Mouse (Mus musculus): ENCODE data around the gene Kif1b. TPM values are rescaled to one million over a fixed set of nuclear protein-coding genes. Genes with fewer than 3 reads are reported as not detected.

Gene Kif1b
- polyA plus RNA-seq (2015; fragmentation: Nextera tagmentation; extraction: Ambion mirVana), result 34.4 and 36.5 TPM in 2 replicates

GRCm38 (mm10) chr4:149307596-149308490 is at the start of gene Kif1b:
TSS of gene Kif1b (minus strand) at chr4:149307693.
- Histone ChIP-seq H3K9me3 (no peaks in the 10 kb centered on the region), H3K4me1 (peaks cover 33% of the 10 kb centered on the region), H3K27me3 (no peaks in the 10 kb centered on the region), H3K9ac (peak within 1 kb of the TSS; percentile 88), H3K36me3 (no peaks in the 10 kb centered on the region), H3K4me3 (peak within 1 kb of the TSS; percentile 92), H3K4me2 (peak within 1 kb of the TSS; percentile 90), H3K27ac (peak within 1 kb of the TSS; percentile 94)
- under 1% methylated on average over 79 of the region's 79 CpGs for WGBS
- ATAC-seq (ENCODE audit: borderline replicate concordance, extremely low read depth, low FRiP score, low TSS enrichment), result peak; percentile 99

GRCm38 (mm10) chr4:149354671-149355070 is 47.2 kb upstream of the Kif1b start:
- 93% methylated on average over 8 of the region's 8 CpGs for WGBS
- Histone ChIP-seq H3K4me2 (no peak overlapping the region), H3K27me3 (no peaks in the 10 kb centered on the region), H3K9ac (no peak overlapping the region), H3K4me3 (no peak overlapping the region), H3K36me3 (peaks cover 91% of the 10 kb centered on the region), H3K27ac (no peak overlapping the region), H3K4me1 (no peaks in the 10 kb centered on the region), H3K9me3 (no peaks in the 10 kb centered on the region)
- ATAC-seq (ENCODE audit: borderline replicate concordance, extremely low read depth, low FRiP score, low TSS enrichment), result no peak

- Histone ChIP-seq H3K27me3 (no peaks in the 10 kb centered on the region), H3K4me1 (no peaks in the 10 kb centered on the region), H3K9ac (no peak overlapping the region), H3K4me3 (no peak overlapping the region), H3K27ac (no peak overlapping the region), H3K36me3 (peaks cover 81% of the 10 kb centered on the region), H3K4me2 (no peak overlapping the region), H3K9me3 (no peaks in the 10 kb centered on the region)
- WGBS, result 83% methylated on average over 8 of the region's 8 CpGs
- ATAC-seq (ENCODE audit: borderline replicate concordance, extremely low read depth, low FRiP score, low TSS enrichment), result no peak
Observed at GRCm38 (mm10) chr4:149351596-149352150, 44.2 kb upstream of the Kif1b start.

DNA sequence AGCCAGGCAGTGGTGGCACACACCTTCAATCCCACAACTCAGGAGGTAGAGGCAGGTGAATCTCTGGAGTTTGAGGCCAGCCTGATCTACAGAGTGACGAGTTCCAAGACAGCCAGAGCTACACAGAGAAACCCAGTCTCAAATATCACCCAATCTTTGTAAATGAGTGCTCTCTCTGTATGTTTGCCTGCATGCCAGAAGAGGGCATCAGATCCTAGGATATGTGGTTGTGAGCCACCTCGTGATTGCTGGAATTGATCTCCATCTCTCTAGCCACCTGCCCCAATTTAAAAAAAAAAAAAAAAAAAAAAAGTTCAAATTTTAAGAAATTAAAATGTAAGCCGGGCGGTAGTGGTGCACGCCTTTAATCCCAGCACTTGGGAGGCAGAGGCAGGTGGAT is 41.5 kb upstream of the Kif1b start:
- no peak for ATAC-seq (ENCODE audit: borderline replicate concordance, extremely low read depth, low FRiP score, low TSS enrichment)
- Histone ChIP-seq H3K4me1 (no peaks in the 10 kb centered on the region), H3K4me3 (no peak overlapping the region), H3K27ac (no peak overlapping the region), H3K9me3 (no peaks in the 10 kb centered on the region), H3K27me3 (no peaks in the 10 kb centered on the region), H3K9ac (no peak overlapping the region), H3K36me3 (peaks cover 80% of the 10 kb centered on the region), H3K4me2 (no peak overlapping the region)
- 73% methylated on average over 5 of the region's 5 CpGs for WGBS

DNA sequence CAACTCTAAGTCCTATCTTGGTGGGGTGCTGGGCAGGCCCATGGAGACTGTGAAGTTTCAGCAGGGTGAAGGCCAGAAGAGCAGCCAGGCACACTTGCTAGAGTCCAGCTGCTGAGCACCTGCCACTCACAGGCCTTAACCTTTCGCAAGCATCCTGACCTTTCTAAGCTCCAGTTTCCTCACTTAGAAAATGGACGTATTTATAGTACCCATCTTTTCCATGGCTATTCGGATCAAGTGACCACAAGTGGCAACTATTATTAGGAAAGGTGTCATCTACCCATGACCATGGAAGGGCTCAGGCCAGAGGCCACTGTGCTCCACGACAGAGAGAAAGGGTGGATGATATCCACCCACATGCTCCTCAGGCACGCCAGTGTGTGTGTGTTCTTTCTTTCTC is 38.4 kb upstream of the Kif1b start:
- Histone ChIP-seq H3K9ac (no peak overlapping the region), H3K4me3 (no peak overlapping the region), H3K4me1 (no peaks in the 10 kb centered on the region), H3K27me3 (no peaks in the 10 kb centered on the region), H3K9me3 (no peaks in the 10 kb centered on the region), H3K4me2 (no peak overlapping the region), H3K27ac (no peak overlapping the region), H3K36me3 (peaks cover 72% of the 10 kb centered on the region)
- WGBS, result 81% methylated on average over 5 of the region's 5 CpGs
- ATAC-seq (ENCODE audit: borderline replicate concordance, extremely low read depth, low FRiP score, low TSS enrichment), result no peak

DNA sequence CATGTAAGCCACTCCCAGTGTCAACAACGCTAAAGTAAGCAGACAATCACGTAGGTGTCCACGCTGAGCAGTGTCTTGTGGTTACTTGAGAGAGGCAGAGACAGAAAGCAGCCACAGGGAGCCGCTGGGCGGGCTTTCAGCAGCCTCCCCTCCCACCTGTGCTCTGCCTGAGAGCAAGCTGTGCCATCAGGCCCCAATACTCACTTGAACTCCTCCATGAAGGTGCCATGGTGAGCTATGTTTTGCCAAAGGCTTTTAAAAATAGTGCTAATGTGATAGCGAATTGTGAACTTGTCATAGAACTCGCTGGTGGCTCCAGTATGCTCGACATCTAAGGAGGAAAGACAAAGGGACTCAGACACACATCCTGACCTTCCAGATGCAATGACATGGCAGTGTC is 36.8 kb upstream of the Kif1b start:
- H3K27ac ChIP-seq, result no peak overlapping the region
- no peaks in the 10 kb centered on the region for H3K9me3 ChIP-seq
- no peaks in the 10 kb centered on the region for H3K4me1 ChIP-seq
- peaks cover 68% of the 10 kb centered on the region for H3K36me3 ChIP-seq
- no peak overlapping the region for H3K9ac ChIP-seq
- H3K4me2 ChIP-seq, result no peak overlapping the region
- H3K27me3 ChIP-seq, result no peaks in the 10 kb centered on the region
- H3K4me3 ChIP-seq, result no peak overlapping the region
- WGBS, result 82% methylated on average over 8 of the region's 8 CpGs
- no peak for ATAC-seq (ENCODE audit: borderline replicate concordance, extremely low read depth, low FRiP score, low TSS enrichment)

DNA sequence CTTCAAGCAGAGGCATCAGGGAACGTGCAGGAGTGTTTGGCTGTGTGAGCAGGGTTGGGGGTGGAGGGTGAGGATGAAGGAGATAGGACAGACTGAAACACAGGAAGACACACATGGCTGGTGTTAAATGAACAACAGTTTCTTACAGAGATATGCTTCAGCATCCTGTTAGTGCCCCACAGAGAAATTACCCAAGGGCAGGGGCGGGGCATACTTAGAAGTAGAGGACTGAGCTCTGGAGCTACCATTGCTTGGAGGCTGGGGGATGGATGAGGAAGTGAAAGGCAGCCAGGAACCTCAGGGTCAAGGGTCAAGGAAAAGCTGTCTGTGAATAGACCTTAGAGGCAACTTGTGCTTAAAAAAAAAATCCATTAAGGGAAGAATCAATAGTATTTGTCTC is 33.2 kb upstream of the Kif1b start:
- H3K9me3 ChIP-seq, result no peaks in the 10 kb centered on the region
- no peak for ATAC-seq (ENCODE audit: borderline replicate concordance, extremely low read depth, low FRiP score, low TSS enrichment)
- no peaks in the 10 kb centered on the region for H3K4me1 ChIP-seq
- no peak overlapping the region for H3K4me3 ChIP-seq
- peaks cover 74% of the 10 kb centered on the region for H3K36me3 ChIP-seq
- no peak overlapping the region for H3K27ac ChIP-seq
- no peaks in the 10 kb centered on the region for H3K27me3 ChIP-seq
- no peak overlapping the region for H3K9ac ChIP-seq
- WGBS, result 62% methylated on average over 2 of the region's 2 CpGs
- H3K4me2 ChIP-seq, result no peak overlapping the region

DNA sequence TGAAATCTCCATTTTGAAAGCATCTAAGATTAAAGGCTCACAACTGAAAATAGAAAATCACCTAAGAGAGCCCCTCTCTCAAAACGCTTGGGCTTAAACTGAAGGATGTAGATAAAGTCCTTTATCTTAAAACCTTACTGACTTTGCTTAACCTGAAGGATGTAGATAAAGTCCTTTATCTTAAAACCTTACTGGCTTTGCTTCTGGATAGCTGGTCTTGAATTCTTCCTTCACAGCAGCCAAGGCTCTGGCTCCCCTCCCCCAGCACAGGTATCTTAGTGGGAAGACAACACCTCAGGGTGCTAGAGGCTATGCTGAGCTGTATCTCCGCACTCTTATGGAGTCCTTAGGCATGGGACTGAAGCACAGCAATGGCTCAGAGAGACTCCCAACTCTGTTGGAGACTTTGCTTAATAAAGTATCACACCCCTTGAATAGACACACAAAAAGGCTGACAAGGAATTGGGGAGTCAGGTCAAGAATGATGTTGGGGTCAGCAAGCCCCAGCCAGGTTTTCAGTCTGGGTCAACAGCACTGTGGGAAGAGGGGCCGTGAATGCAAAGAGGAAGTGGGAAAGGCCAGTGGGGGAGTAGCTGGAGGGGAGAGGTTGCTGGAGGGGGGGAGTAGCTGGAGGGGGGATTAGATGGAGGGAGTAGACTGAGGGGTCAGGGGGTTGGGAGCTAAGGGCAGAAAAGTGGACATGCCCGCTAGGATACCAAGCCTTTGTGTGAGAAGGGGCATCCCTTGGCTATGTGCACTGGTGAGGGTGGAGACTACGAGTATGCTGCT is 32.1 kb upstream of the Kif1b start:
- no peak overlapping the region for H3K4me2 ChIP-seq
- 64% methylated on average over 5 of the region's 5 CpGs for WGBS
- H3K27me3 ChIP-seq, result no peaks in the 10 kb centered on the region
- H3K4me3 ChIP-seq, result no peak overlapping the region
- H3K4me1 ChIP-seq, result no peaks in the 10 kb centered on the region
- no peak overlapping the region for H3K9ac ChIP-seq
- H3K27ac ChIP-seq, result no peak overlapping the region
- ATAC-seq (ENCODE audit: borderline replicate concordance, extremely low read depth, low FRiP score, low TSS enrichment), result no peak
- H3K36me3 ChIP-seq, result peaks cover 74% of the 10 kb centered on the region
- H3K9me3 ChIP-seq, result no peaks in the 10 kb centered on the region

DNA sequence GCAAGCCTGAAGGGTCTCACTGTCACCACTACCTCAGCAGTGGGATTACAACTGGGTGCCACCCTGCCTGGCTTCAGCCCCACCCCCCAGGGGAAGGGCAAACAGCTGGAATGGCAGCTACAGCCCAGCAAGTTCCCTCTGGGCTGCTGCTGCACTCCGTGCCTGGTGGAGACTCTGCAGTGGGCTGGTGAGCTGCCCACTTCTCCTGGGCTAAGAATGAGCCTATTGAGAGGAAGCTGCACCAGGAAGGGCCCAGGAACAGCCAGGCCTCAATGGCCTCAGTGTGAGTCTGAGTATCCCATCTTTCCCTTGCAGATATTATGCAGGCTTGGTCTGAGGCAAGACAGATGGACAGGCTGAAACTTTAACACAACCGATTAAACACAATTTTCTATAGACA is 30.6 kb upstream of the Kif1b start:
- peaks cover 75% of the 10 kb centered on the region for H3K36me3 ChIP-seq
- no peak overlapping the region for H3K9ac ChIP-seq

DNA sequence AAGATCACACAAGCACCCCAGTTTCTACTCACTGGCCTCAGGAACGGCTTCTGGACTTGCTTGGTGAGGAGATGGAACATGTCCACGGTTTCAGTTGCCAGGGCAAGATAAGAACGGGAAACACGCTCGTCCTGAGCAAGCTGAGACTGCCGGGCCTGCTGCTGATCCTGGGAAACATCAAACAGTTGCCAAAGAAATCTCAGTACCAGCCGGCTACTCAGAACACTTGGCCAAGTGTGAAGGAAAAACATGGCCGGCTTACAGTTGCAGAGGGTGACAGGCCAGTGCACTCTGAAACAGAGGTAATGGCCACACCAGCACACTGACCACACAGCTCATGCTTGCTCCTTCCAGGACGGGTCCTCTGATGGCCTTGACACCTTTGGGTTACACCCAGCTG is 29.9 kb upstream of the Kif1b start:
- ATAC-seq (ENCODE audit: borderline replicate concordance, extremely low read depth, low FRiP score, low TSS enrichment), result no peak
- Histone ChIP-seq H3K9ac (no peak overlapping the region), H3K36me3 (peaks cover 77% of the 10 kb centered on the region), H3K4me1 (no peaks in the 10 kb centered on the region), H3K4me2 (no peak overlapping the region), H3K27me3 (no peaks in the 10 kb centered on the region), H3K27ac (no peak overlapping the region), H3K9me3 (no peaks in the 10 kb centered on the region), H3K4me3 (no peak overlapping the region)
- WGBS, result 70% methylated on average over 9 of the region's 9 CpGs

More for the DNA sequence above, 30.6 kb upstream of the Kif1b start:
- H3K9me3 ChIP-seq, result no peaks in the 10 kb centered on the region
- H3K4me3 ChIP-seq, result no peak overlapping the region
- H3K4me1 ChIP-seq, result no peaks in the 10 kb centered on the region
- H3K27ac ChIP-seq, result no peak overlapping the region
- 83% methylated on average over 2 of the region's 2 CpGs for WGBS
- H3K27me3 ChIP-seq, result no peaks in the 10 kb centered on the region
- H3K4me2 ChIP-seq, result no peak overlapping the region
- ATAC-seq (ENCODE audit: borderline replicate concordance, extremely low read depth, low FRiP score, low TSS enrichment), result no peak

DNA sequence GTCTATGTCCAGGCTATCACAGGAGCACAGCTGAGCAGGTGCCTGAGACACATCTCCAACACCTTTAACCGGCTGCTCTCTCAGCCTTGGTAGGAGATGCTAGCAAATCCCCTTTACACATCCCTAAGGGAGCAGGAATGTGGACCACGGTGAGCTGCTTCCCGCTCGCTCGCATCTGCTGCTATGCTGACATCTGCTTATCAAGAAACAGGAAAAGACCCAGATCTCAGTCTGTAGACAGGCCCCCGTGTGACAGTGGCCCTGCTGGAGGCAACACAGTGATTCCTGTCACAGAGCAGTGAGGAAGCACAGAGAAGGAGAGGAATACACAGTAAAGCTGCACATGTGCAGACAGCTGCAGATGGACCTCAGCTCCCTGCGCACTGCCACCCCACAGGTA is 28.8 kb upstream of the Kif1b start:
- H3K27me3 ChIP-seq, result no peaks in the 10 kb centered on the region
- H3K4me2 ChIP-seq, result no peak overlapping the region
- ATAC-seq (ENCODE audit: borderline replicate concordance, extremely low read depth, low FRiP score, low TSS enrichment), result no peak
- no peak overlapping the region for H3K9ac ChIP-seq
- H3K9me3 ChIP-seq, result no peaks in the 10 kb centered on the region
- H3K4me1 ChIP-seq, result no peaks in the 10 kb centered on the region
- peaks cover 80% of the 10 kb centered on the region for H3K36me3 ChIP-seq
- no peak overlapping the region for H3K27ac ChIP-seq
- 85% methylated on average over 7 of the region's 7 CpGs for WGBS
- H3K4me3 ChIP-seq, result no peak overlapping the region

DNA sequence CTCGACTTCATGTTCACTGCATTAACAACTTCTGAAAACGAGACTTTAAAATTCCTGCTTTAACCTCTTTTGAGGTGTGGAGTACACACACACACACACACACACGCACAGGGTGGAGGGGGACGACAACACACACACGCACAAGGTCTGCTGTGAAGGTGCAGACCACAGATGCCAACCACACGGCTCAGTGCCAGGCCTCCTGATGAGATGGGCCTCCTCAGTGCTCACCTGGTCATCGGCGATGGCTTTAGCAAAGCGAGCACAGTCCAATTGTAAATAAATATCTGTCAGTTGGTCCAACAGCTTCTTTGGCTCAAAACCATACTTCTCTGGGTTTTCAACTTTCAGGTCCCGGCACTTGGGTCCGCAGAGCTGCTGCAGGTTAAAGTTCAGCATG is 27.4 kb upstream of the Kif1b start:
- WGBS, result 88% methylated on average over 11 of the region's 11 CpGs
- H3K9me3 ChIP-seq, result no peaks in the 10 kb centered on the region
- H3K4me3 ChIP-seq, result no peak overlapping the region
- H3K4me2 ChIP-seq, result no peak overlapping the region
- no peaks in the 10 kb centered on the region for H3K27me3 ChIP-seq
- no peak for ATAC-seq (ENCODE audit: borderline replicate concordance, extremely low read depth, low FRiP score, low TSS enrichment)
- H3K9ac ChIP-seq, result no peak overlapping the region
- no peaks in the 10 kb centered on the region for H3K4me1 ChIP-seq
- H3K27ac ChIP-seq, result no peak overlapping the region
- H3K36me3 ChIP-seq, result peaks cover 89% of the 10 kb centered on the region

All from lung, embryonic 15.5 days (tissue).